Mouse (Mus musculus): ENCODE measurements around the gene Pex16.

- TF ChIP-seq CTCF (IDR thresholded peaks at IDR 0.05; ENCODE audit: control insufficient read depth, insufficient read depth, insufficient read length) (no peak), USF1 (IDR thresholded peaks at IDR 0.05; ENCODE audit: low read depth) (no peak), MYOG (IDR thresholded peaks at IDR 0.05; ENCODE audit: control insufficient read depth, extremely low read depth, insufficient read length) (no peak)
Measured at GRCm38 (mm10) chr2:92405687-92406086, 31.2 kb downstream of the Pex16 start.

Measured in C2C12 (cell line).